Mouse (Mus musculus): Measurements from ENCODE around the gene Slc26a6. TPM values are rescaled to one million over a fixed set of nuclear protein-coding genes. Genes with fewer than 3 reads are reported as not detected.

Gene Slc26a6
- polyA plus RNA-seq, 1 experiment from 2014 or later, result 12.7 TPM

GRCm38 (mm10) chr9:108854241-108854696 lies 1.2 kb downstream of the Slc26a6 start:
- Histone ChIP-seq H3K27me3 (ENCODE audit: control insufficient read depth, insufficient read depth, low read length) (no peaks in the 10 kb centered on the region), H3K36me3 (ENCODE audit: control insufficient read depth, insufficient read depth, low read length) (no peaks in the 10 kb centered on the region; the same call in 1 of the 2 replicates), H3K27ac (ENCODE audit: low read depth, low read length) (peak overlapping the region; percentile 75), H3K4me1 (replicated peaks; ENCODE audit: control insufficient read depth, insufficient read depth, low read length) (0 out of 2 replicates have a peak, but pooled peaks cover 1% of the 10 kb centered on the region), H3K9ac (ENCODE audit: low read length) (peak overlapping the region; percentile 72), H3K4me3 (ENCODE audit: low read depth, low read length) (peak overlapping the region; percentile 72), H3K9me3 (ENCODE audit: control insufficient read depth, low read length) (no peaks in the 10 kb centered on the region), H3K4me2 (ENCODE audit: low read depth, low read length, severe bottlenecking) (peak overlapping the region; percentile 90)
- ATAC-seq (replicated peaks; ENCODE audit: low FRiP score), result peak; percentile 86
- WGBS, result under 1% methylated on average over 26 of the region's 28 CpGs
- peak; percentile 92 for DNase-seq (ENCODE audit: low spot score)

DNA sequence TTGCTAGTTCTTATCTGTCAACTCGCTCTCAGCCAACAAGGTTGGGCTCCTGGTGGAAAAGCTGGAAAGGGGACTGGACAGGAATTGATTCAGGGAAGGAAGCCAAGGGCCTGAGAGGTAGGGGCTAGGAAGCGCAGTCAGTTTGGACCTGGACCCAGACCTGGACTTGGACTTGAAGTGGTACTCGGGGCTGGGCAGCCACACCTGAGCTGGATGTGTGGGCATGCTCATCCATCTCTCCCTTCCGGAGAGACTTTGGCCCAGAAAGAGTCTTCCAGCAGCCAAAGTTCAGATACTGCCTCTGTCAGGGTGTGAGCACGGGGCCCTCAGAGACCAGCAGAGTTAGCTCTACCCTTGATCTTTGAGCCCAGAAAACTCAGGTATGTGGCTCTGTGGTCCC lies 2.3 kb downstream of the Slc26a6 start:
- ATAC-seq (replicated peaks; ENCODE audit: low FRiP score) (no peak), DNase-seq (ENCODE audit: low spot score) (no peak)
- Histone ChIP-seq H3K4me2 (ENCODE audit: low read depth, low read length, severe bottlenecking) (no peak overlapping the region), H3K9me3 (ENCODE audit: control insufficient read depth, low read length) (no peaks in the 10 kb centered on the region), H3K27me3 (ENCODE audit: control insufficient read depth, insufficient read depth, low read length) (no peaks in the 10 kb centered on the region), H3K36me3 (ENCODE audit: control insufficient read depth, insufficient read depth, low read length) (no peaks in the 10 kb centered on the region; the same call in 1 of the 2 replicates), H3K9ac (ENCODE audit: low read length) (no peak overlapping the region), H3K4me3 (ENCODE audit: low read depth, low read length) (no peak overlapping the region), H3K4me1 (replicated peaks; ENCODE audit: control insufficient read depth, insufficient read depth, low read length) (0 out of 2 replicates have a peak, but pooled peaks cover 1% of the 10 kb centered on the region), H3K27ac (ENCODE audit: low read depth, low read length) (no peak overlapping the region)
- 54% methylated on average over 5 of the region's 5 CpGs for WGBS

DNA sequence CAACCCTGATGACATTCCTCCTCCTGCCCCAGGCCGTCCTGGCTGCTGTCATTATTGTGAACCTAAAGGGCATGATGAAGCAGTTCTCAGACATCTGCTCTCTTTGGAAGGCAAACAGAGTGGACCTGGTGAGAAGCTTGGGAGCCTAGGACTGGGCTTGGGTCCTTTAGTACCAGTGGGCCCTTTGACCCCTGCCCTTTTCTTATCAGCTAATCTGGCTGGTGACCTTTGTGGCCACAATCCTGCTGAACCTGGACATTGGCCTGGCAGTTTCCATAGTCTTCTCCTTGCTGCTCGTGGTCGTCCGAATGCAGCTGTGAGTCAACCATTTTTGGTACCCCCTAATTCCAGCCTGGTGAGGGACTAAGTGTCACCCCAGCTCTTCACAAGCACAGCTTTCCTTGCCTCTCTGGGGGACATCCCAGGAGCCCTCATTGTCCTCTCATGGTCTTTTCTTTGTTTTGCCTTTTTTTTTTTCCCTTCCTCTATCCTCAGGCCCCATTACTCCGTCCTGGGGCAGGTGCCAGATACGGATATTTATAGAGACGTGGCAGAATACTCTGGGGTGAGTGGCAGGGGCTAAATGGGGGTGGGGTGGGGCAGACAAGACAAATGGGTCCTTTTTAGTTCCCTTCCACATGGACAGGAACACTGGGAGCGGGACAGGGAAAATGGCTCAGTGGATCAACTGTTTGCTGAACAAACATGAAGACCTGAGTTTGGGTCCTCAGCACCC lies 5.9 kb downstream of the Slc26a6 start:
- ATAC-seq (replicated peaks; ENCODE audit: low FRiP score) (no peak), DNase-seq (ENCODE audit: low spot score) (no peak)
- Histone ChIP-seq H3K4me2 (ENCODE audit: low read depth, low read length, severe bottlenecking) (no peak overlapping the region), H3K4me3 (ENCODE audit: low read depth, low read length) (no peak overlapping the region), H3K4me1 (replicated peaks; ENCODE audit: control insufficient read depth, insufficient read depth, low read length) (no peaks in the 10 kb centered on the region), H3K9ac (ENCODE audit: low read length) (no peak overlapping the region), H3K36me3 (ENCODE audit: control insufficient read depth, insufficient read depth, low read length) (no peaks in the 10 kb centered on the region), H3K27ac (ENCODE audit: low read depth, low read length) (no peak overlapping the region), H3K9me3 (ENCODE audit: control insufficient read depth, low read length) (no peaks in the 10 kb centered on the region), H3K27me3 (ENCODE audit: control insufficient read depth, insufficient read depth, low read length) (no peaks in the 10 kb centered on the region)
- 85% methylated on average over 8 of the region's 8 CpGs for WGBS

- no peak overlapping the region for H3K4me2 ChIP-seq (ENCODE audit: low read depth, low read length, severe bottlenecking)
- H3K27me3 ChIP-seq (ENCODE audit: control insufficient read depth, insufficient read depth, low read length), result no peaks in the 10 kb centered on the region
- WGBS, result 67% methylated on average over 6 of the region's 6 CpGs
- H3K9me3 ChIP-seq (ENCODE audit: control insufficient read depth, low read length), result no peaks in the 10 kb centered on the region
- H3K4me1 ChIP-seq (replicated peaks; ENCODE audit: control insufficient read depth, insufficient read depth, low read length), result no peaks in the 10 kb centered on the region
- no peak overlapping the region for H3K9ac ChIP-seq (ENCODE audit: low read length)
- H3K27ac ChIP-seq (ENCODE audit: low read depth, low read length), result no peak overlapping the region
- no peak for ATAC-seq (replicated peaks; ENCODE audit: low FRiP score)
- H3K36me3 ChIP-seq (ENCODE audit: control insufficient read depth, insufficient read depth, low read length), result no peaks in the 10 kb centered on the region
- DNase-seq (ENCODE audit: low spot score), result no peak
- H3K4me3 ChIP-seq (ENCODE audit: low read depth, low read length), result no peak overlapping the region
Observed at GRCm38 (mm10) chr9:108912308-108912707, 59.2 kb downstream of the Slc26a6 start.

- no peak overlapping the region for H3K9ac ChIP-seq (ENCODE audit: low read length)
- H3K4me2 ChIP-seq (ENCODE audit: low read depth, low read length, severe bottlenecking), result no peak overlapping the region
- no peaks in the 10 kb centered on the region for H3K36me3 ChIP-seq (ENCODE audit: control insufficient read depth, insufficient read depth, low read length)
- DNase-seq (ENCODE audit: low spot score) (no peak), ATAC-seq (replicated peaks; ENCODE audit: low FRiP score) (no peak)
- H3K27ac ChIP-seq (ENCODE audit: low read depth, low read length), result no peak overlapping the region
- 90% methylated on average over 7 of the region's 7 CpGs for WGBS
- H3K27me3 ChIP-seq (ENCODE audit: control insufficient read depth, insufficient read depth, low read length), result no peaks in the 10 kb centered on the region
- H3K4me3 ChIP-seq (ENCODE audit: low read depth, low read length), result no peak overlapping the region
- no peaks in the 10 kb centered on the region for H3K4me1 ChIP-seq (replicated peaks; ENCODE audit: control insufficient read depth, insufficient read depth, low read length)
- H3K9me3 ChIP-seq (ENCODE audit: control insufficient read depth, low read length), result no peaks in the 10 kb centered on the region
Observed at GRCm38 (mm10) chr9:108913161-108913560, 60.1 kb downstream of the Slc26a6 start.

DNA sequence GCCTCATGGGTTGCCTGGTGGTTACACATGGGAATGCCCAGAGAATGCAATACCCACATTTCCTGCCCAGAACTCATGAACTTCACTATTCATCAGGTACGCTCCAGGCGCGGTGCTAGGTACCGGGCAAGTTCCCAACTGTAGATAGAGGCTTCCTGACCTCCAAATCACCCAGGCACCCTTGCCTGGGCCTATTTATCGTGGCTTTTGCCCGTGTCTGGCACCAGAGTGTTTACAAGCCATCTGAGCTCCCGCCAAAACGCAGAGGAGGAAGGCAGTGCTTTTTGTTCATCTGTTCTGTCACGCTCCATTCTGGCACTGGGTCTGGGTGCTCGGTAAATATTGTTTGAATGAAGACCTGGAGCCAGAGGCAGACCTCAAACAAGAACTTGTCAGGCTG lies 60.5 kb downstream of the Slc26a6 start:
- H3K4me1 ChIP-seq (replicated peaks; ENCODE audit: control insufficient read depth, insufficient read depth, low read length), result no peaks in the 10 kb centered on the region
- no peak overlapping the region for H3K27ac ChIP-seq (ENCODE audit: low read depth, low read length)
- H3K9ac ChIP-seq (ENCODE audit: low read length), result no peak overlapping the region
- H3K27me3 ChIP-seq (ENCODE audit: control insufficient read depth, insufficient read depth, low read length), result no peaks in the 10 kb centered on the region
- H3K9me3 ChIP-seq (ENCODE audit: control insufficient read depth, low read length), result no peaks in the 10 kb centered on the region
- no peak for DNase-seq (ENCODE audit: low spot score)
- no peak for ATAC-seq (replicated peaks; ENCODE audit: low FRiP score)
- WGBS, result 88% methylated on average over 10 of the region's 10 CpGs
- no peak overlapping the region for H3K4me3 ChIP-seq (ENCODE audit: low read depth, low read length)
- H3K4me2 ChIP-seq (ENCODE audit: low read depth, low read length, severe bottlenecking), result no peak overlapping the region
- no peaks in the 10 kb centered on the region for H3K36me3 ChIP-seq (ENCODE audit: control insufficient read depth, insufficient read depth, low read length)

- H3K4me1 ChIP-seq (replicated peaks; ENCODE audit: control insufficient read depth, insufficient read depth, low read length), result no peaks in the 10 kb centered on the region
- ATAC-seq (replicated peaks; ENCODE audit: low FRiP score), result no peak
- WGBS, result 79% methylated on average over 6 of the region's 6 CpGs
Observed at GRCm38 (mm10) chr9:108914491-108914890, 61.4 kb downstream of the Slc26a6 start, which contains the start of gene Tmem89. Gene Tmem89 (plus strand): TSS chr9:108914619.

GRCm38 (mm10) chr9:108925897-108926296 lies 72.8 kb downstream of the Slc26a6 start:
- ATAC-seq (replicated peaks; ENCODE audit: low FRiP score) (no peak), DNase-seq (ENCODE audit: low spot score) (no peak)
- Histone ChIP-seq H3K4me2 (ENCODE audit: low read depth, low read length, severe bottlenecking) (no peak overlapping the region), H3K36me3 (ENCODE audit: control insufficient read depth, insufficient read depth, low read length) (no peaks in the 10 kb centered on the region), H3K9ac (ENCODE audit: low read length) (no peak overlapping the region), H3K4me3 (ENCODE audit: low read depth, low read length) (no peak overlapping the region), H3K9me3 (ENCODE audit: control insufficient read depth, low read length) (no peaks in the 10 kb centered on the region), H3K27me3 (ENCODE audit: control insufficient read depth, insufficient read depth, low read length) (no peaks in the 10 kb centered on the region), H3K27ac (ENCODE audit: low read depth, low read length) (no peak overlapping the region), H3K4me1 (replicated peaks; ENCODE audit: control insufficient read depth, insufficient read depth, low read length) (no peaks in the 10 kb centered on the region)
- WGBS, result 79% methylated on average over 8 of the region's 8 CpGs

More at GRCm38 (mm10) chr9:108914491-108914890, 61.4 kb downstream of the Slc26a6 start, which contains the start of gene Tmem89:
- Histone ChIP-seq H3K9ac (ENCODE audit: low read length) (no peak within 1 kb of the TSS), H3K4me3 (ENCODE audit: low read depth, low read length) (no peak within 1 kb of the TSS), H3K4me2 (ENCODE audit: low read depth, low read length, severe bottlenecking) (no peak within 1 kb of the TSS), H3K27ac (ENCODE audit: low read depth, low read length) (no peak within 1 kb of the TSS), H3K36me3 (ENCODE audit: control insufficient read depth, insufficient read depth, low read length) (no peaks in the 10 kb centered on the region), H3K9me3 (ENCODE audit: control insufficient read depth, low read length) (no peaks in the 10 kb centered on the region), H3K27me3 (ENCODE audit: control insufficient read depth, insufficient read depth, low read length) (no peaks in the 10 kb centered on the region)
- no peak for DNase-seq (ENCODE audit: low spot score)

DNA sequence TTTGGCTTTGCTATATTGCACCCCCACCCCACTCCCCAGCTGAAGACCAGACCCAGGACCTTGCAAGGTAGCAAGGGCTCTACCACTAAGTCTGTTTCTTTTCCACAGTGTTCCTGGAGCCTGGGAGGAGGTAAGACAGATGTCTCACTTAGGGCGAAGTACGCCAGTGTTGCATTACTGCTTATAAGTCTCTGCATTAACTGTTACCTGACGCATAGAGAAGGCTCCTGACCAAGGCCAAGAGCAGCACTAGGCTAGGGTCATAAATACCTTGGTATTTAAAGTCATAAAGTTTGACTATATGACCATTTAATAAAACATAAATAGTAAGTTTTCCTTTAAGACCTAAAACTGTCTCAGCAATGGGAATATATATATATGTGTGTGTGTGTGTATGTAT lies 75.3 kb downstream of the Slc26a6 start:
- no peak overlapping the region for H3K9ac ChIP-seq (ENCODE audit: low read length)
- no peak for ATAC-seq (replicated peaks; ENCODE audit: low FRiP score)
- H3K36me3 ChIP-seq (ENCODE audit: control insufficient read depth, insufficient read depth, low read length), result no peaks in the 10 kb centered on the region
- WGBS, result 89% methylated on average over 3 of the region's 3 CpGs
- no peak overlapping the region for H3K4me2 ChIP-seq (ENCODE audit: low read depth, low read length, severe bottlenecking)
- H3K27ac ChIP-seq (ENCODE audit: low read depth, low read length), result no peak overlapping the region
- no peak overlapping the region for H3K4me3 ChIP-seq (ENCODE audit: low read depth, low read length)
- H3K4me1 ChIP-seq (replicated peaks; ENCODE audit: control insufficient read depth, insufficient read depth, low read length), result no peaks in the 10 kb centered on the region
- no peak for DNase-seq (ENCODE audit: low spot score)
- H3K27me3 ChIP-seq (ENCODE audit: control insufficient read depth, insufficient read depth, low read length), result no peaks in the 10 kb centered on the region
- H3K9me3 ChIP-seq (ENCODE audit: control insufficient read depth, low read length), result no peaks in the 10 kb centered on the region

Measured in forebrain, embryonic 11.5 days (tissue).